In genomic region chr6:15780127-15780526, GRCm38 (mm10) we compare ENCODE assay signal across 10 mouse cellular contexts.
"Had no signal": no experiment of that assay in that cellular context is flagged by ENCODE, and none has a peak within 500 bp of the region (broad histone marks: within the 10 kb centered on the region; RNA-seq: fewer than 3 reads in every experiment).

No protein-coding gene starts in this region.

- H3K27me3 ChIP-seq: liver, embryonic 13.5 days; megakaryocyte, embryonic 14.5 days had no signal

- H3K9me3 ChIP-seq: liver, embryonic 13.5 days; megakaryocyte, embryonic 14.5 days had no signal

- H3K27ac ChIP-seq: liver, embryonic 13.5 days; stomach, postnatal 0 days had no signal

- DNase-seq: kidney, adult 9 months; kidney, postnatal 14 days; kidney, postnatal 4 days; liver, embryonic 13.5 days; lung, adult 2 months; midbrain, embryonic 14.5 days; thymus, adult 2 months; thymus, postnatal 36 days had no signal

- H3K4me1 ChIP-seq: liver, embryonic 13.5 days; megakaryocyte, embryonic 14.5 days had no signal

- H3K4me3 ChIP-seq: liver, embryonic 13.5 days; megakaryocyte, embryonic 14.5 days had no signal

- H3K36me3 ChIP-seq: liver, embryonic 13.5 days had no signal
